Mouse (Mus musculus) testis, adult 10 weeks (tissue): ENCODE measurements around the gene Ankrd23. TPM values are rescaled to one million over a fixed set of nuclear protein-coding genes. Genes with fewer than 3 reads are reported as not detected.

ENCODE experiments used
- polyA plus RNA-seq: library from polyadenylated mRNA; stranded (reverse); fragments of 350-450 nt; fragmentation: Illumina TruSeq; extraction: RNeasy Lipid Tissue Mini Kit (QIAGEN cat#74804); gene quantifications from one replicate; pipeline ENCODE4 v1.2.3, GENCODE M21; 2014; ENCODE audit warnings: low read depth, low replicate concordance

Gene Ankrd23
- 2.9 TPM for polyA plus RNA-seq

GRCm38 (mm10) chr1:36536783-36537182, at the start of gene Ankrd23:
TSS of gene Ankrd23 (minus strand) at chr1:36536883.

GRCm38 (mm10) chr1:36558031-36558993, 21.6 kb upstream of the Ankrd23 start, which contains the start of gene Sema4c:
TSS of gene Sema4c (minus strand) at chr1:36558349.

GRCm38 (mm10) chr1:36546888-36547471, 10.3 kb upstream of the Ankrd23 start, which contains the start of gene Ankrd39:
TSS of gene Ankrd39 (minus strand) at chr1:36547445.

GRCm38 (mm10) chr1:36539186-36539585, 2.5 kb upstream of the Ankrd23 start, which contains the start of gene Gm42417:
TSS of gene Gm42417 (minus strand) at chr1:36539429.

GRCm38 (mm10) chr1:36511289-36512021, 25.2 kb downstream of the Ankrd23 start, which contains the start of gene Cnnm3:
TSS of gene Cnnm3 (plus strand) at chr1:36511867.

Other genes with a start within 250 kb of the Ankrd23 start
- gene Arid5a, start 229.2 kb downstream of the Ankrd23 start, polyA plus RNA-seq: 0.21 TPM
- gene Kansl3, start 167.7 kb downstream of the Ankrd23 start, polyA plus RNA-seq: 32.8 TPM
- gene Fer1l5, start 164.6 kb downstream of the Ankrd23 start, polyA plus RNA-seq: 30.1 TPM
- gene Lman2l, start 91.6 kb downstream of the Ankrd23 start, polyA plus RNA-seq: 7.0 TPM
- gene Cnnm4, start 65.3 kb downstream of the Ankrd23 start, polyA plus RNA-seq: 6.3 TPM
- gene Cnnm3, start 25.0 kb downstream of the Ankrd23 start, polyA plus RNA-seq: 2.0 TPM
- 0.29 TPM for gene Gm42417, start 2.5 kb upstream of the Ankrd23 start, polyA plus RNA-seq
- 2.6 TPM for gene Ankrd39, start 10.6 kb upstream of the Ankrd23 start, polyA plus RNA-seq
- 0.67 TPM for gene Sema4c, start 21.5 kb upstream of the Ankrd23 start, polyA plus RNA-seq
- 12.1 TPM for gene Fam178b, start 146.3 kb upstream of the Ankrd23 start, polyA plus RNA-seq
- gene Cox5b, start 154.6 kb upstream of the Ankrd23 start, polyA plus RNA-seq: 79.7 TPM
- 75.4 TPM for gene 4933424G06Rik, start 173.3 kb upstream of the Ankrd23 start, polyA plus RNA-seq
- 5.1 TPM for gene Actr1b, start 177.5 kb upstream of the Ankrd23 start, polyA plus RNA-seq
- 0.29 TPM for gene Zap70, start 224.9 kb upstream of the Ankrd23 start, polyA plus RNA-seq